Mouse (Mus musculus) retina, embryonic 14.5 days (tissue): ENCODE data around the gene Antxr2.

ENCODE experiments used
- DNase-seq: peaks from one replicate; pipeline ENCODE4 v3.0.0-alpha.2; 2015; ENCODE audit warnings: low spot score

The Antxr2 gene

DNA sequence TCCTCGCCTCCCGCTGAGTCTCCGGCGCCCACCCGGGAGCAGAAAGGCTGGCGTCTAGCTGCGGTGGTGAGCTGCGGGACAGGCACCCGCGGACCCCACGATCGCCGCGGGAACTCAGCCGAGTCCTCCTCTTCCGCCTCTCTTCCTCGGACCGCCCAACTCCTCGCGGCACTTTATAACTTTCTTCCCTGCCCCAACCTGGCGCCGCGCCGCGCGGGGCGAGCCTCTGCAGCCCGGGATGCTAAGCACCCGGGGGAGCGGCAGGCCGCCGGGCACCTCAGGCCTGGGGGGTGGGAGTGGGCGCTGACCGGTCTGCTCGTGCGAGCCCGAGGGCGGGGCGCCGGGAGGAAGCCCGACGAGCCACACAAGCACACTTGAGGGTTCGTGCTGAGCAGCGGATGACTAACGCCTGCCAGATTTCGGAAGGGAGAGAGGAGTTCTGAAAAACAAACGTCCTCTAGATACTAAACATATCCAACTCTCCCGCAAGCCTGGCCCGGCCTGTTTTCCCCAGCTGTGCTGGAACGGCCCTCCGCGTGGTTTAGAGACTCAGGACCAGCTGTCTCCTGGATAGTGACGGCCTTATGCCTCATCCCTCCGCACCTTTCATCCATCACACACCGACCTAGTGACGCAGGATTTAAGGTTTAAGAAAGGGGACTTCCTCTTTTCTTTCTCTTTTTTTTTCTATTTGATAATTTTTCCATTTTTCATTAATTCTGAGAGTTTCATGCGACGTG, at the start of gene Antxr2:
Gene Antxr2, minus strand, starts transcription at position 142 of the 740 bp plus-strand sequence.
- DNase-seq = peak; percentile 51

GRCm38 (mm10) chr5:98076612-98077011, 45.8 kb upstream of the Antxr2 start:
- DNase-seq = no peak

DNA sequence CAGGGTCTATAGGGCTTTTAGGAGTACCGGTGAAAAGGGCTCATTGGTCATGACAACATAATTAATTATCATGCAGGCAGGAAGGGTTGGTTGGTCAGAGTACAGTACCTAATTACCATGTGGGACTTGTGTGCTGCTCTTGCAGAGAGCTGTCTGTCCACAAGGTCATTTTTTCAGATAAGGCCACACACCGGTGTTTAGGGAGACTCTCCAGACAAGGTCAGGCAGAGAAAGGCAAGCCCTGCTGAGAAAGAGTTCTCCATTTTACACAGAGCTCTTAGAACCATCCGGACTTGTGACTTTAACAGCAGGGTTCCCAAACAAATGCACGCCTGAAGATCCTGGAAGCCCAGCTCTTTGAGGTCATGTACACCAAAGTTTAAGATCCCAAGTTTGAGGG, 38.3 kb upstream of the Antxr2 start:
- DNase-seq = no peak

DNA sequence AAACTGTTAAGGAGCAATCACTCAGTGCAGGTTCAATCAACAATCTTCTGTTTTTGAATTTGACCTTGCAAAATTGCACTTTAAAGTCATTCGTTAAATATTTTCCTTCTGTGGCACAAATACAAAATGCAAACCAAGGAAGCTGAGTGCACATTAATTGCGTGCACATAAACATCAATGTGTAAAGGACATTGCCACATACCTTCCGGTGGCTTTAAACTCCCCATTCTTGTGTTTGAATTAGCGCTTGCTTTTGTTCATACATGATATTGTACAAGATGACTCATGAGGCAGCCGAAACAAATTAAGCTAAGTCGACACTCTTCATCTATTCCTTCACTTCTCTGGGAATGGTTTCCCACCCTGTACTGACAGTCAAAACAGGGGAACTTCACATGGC, 24.4 kb upstream of the Antxr2 start:
- DNase-seq = no peak

GRCm38 (mm10) chr5:98054834-98055233, 24.0 kb upstream of the Antxr2 start:
- DNase-seq = no peak

GRCm38 (mm10) chr5:98034928-98035327, 4.1 kb upstream of the Antxr2 start:
- DNase-seq = no peak

GRCm38 (mm10) chr5:98034207-98034606, 3.4 kb upstream of the Antxr2 start:
- DNase-seq = no peak

- DNase-seq = no peak
Measured at GRCm38 (mm10) chr5:98032803-98033420, 2.1 kb upstream of the Antxr2 start.

DNA sequence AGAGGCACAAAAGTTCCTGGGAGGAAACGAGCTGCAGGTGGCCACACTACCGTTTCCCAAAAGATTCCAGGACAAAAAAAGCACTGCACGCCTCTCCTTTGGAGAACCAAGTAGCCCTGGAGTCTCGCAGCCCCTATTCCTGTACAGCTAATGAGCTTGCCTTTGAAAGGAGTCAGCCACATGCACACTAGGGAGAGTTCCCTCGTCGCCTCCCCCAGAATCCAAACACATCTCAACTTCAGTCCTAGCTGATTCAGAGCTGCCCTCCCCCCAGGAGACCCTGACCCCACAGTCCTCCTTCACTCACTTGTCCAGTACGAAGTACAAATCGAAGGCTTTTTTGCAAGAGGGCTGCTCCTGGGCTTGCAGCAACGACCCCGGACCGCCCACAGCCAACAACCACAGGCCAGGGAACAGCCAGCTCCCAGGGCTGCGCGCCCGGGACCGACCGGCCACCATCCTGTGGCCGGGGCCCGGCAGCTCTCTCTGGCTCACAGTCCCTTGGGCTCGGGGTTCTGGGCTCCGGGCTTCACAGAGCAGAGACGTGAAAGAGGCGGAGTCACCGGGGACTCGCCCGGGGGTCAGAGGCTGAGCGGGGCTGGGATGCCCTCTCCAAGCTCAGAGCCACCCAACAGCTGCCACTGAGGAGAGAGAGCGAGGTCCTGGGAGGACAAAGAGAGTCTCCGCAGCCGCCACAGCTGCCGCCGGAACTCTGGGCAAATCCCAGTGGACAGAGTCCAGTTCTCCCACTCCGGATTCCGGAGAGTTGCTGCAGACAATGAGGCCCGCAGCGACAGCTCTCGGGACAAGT, 547 bp downstream of the Antxr2 start:
- peak; percentile 77 for DNase-seq

GRCm38 (mm10) chr5:98027688-98028389, 3.0 kb downstream of the Antxr2 start:
- DNase-seq = no peak

- no peak for DNase-seq
Measured at GRCm38 (mm10) chr5:98025921-98026320, 4.9 kb downstream of the Antxr2 start.

- no peak for DNase-seq
Measured at GRCm38 (mm10) chr5:98024545-98024944, 6.3 kb downstream of the Antxr2 start.

GRCm38 (mm10) chr5:98021518-98021917, 9.3 kb downstream of the Antxr2 start:
- DNase-seq = no peak

GRCm38 (mm10) chr5:98020658-98021057, 10.2 kb downstream of the Antxr2 start:
- no peak for DNase-seq

DNA sequence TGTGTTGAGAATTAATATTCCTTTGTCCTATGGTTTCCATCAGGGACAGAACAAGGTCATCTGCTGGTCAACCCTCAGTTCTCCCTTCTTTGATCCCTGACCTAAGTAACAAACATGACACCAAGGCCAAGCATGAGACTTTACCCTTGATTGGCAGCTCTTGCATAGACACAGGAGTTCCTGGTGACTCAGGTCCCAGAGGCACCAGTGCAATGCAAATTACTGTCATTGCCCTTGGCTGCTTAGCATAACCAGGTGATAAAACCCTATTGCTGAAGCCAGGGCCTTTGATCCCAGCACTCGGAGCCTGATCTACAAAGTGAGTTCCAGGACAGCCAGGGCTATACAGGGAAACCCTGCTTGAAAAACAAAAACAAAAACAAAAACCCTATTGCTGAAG, 11.4 kb downstream of the Antxr2 start:
- DNase-seq = no peak

- no peak for DNase-seq
Measured at GRCm38 (mm10) chr5:98018162-98018561, 12.7 kb downstream of the Antxr2 start.

DNA sequence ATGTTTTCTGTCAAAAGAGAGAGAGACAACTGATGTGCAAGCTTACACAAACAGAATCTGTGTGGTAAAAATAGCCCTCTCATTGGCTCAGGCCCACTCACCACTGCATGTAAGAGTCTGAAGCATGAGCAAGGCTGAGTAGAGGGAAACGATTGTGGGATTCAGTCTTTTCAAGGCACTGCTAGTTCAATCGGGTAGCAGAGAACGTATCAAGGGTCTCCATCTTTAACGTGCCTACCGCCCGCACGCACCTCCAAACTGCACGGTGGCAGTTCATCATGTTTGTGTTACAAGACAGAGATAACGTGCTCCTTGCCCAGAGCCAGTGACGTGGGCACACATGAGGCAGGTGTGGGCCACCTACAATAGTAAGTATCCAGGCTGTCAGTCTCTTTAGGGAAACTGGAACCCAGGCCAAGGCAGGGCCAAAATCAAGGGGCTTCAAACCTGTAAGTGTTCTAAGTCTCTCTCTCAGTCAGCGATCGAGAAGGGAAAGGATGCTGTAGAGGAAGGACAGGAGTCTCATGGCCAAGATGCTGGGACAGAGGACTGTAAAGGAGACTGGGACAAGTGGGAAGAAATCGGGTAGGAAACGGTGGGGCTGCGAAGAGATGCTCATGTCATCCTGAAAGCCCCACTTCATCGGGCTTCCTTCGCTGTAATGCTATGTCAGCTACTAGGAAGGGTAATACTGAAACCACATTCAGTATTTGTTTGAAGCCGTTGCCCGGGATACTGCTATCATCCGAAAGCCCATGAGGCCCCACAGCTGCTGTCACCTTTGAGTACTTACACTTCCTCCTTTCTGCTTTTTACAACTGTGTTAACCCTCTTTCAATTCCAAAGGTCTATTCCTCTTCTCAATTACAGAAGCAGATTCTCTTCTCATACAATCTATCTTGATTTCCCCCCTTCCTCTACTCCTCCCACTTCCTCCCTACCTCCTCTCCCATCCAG, 14.3 kb downstream of the Antxr2 start:
- no peak for DNase-seq

- no peak for DNase-seq
Measured at GRCm38 (mm10) chr5:98005751-98006150, 25.1 kb downstream of the Antxr2 start.

- no peak for DNase-seq
Measured at GRCm38 (mm10) chr5:97999261-97999824, 31.5 kb downstream of the Antxr2 start.

GRCm38 (mm10) chr5:97996500-97997176, 34.2 kb downstream of the Antxr2 start:
- DNase-seq = no peak
